Mouse (Mus musculus): Measurements from ENCODE around the gene Armh3.

- peak; percentile 83 for TF ChIP-seq EP300 (IDR thresholded peaks at IDR 0.05; ENCODE audit: insufficient read depth, low read depth, low read length)
- TF ChIP-seq POLR2A (IDR thresholded peaks at IDR 0.05; ENCODE audit: insufficient read depth, low read depth, low read length) = no peak
- TF ChIP-seq CTCF (IDR thresholded peaks at IDR 0.05) = no peak; the same call in 1 of the 2 replicates
These were observed 16.4 kb upstream of the Armh3 start for GRCm38 (mm10) chr19:46014572-46015178.
